Mouse (Mus musculus) midbrain, embryonic 10.5 days (tissue): ENCODE measurements at regions not wholly inside any gene's neighbourhood (a gene's known extent, or its start where the extent isn't known, plus 50 kb on each side); places are given as distances from the start of the nearest gene placed in this dataset.

Source experiments
- DNase-seq: peaks from one replicate; pipeline ENCODE4 v3.0.0-alpha.2; 2017; ENCODE audit warnings: low spot score
- H3K27ac ChIP-seq: fragments of 300-500 bp; sonication (generic); replicated peaks from 2 replicates; pipeline ENCODE4 v1.5.1; 2016; ENCODE audit warnings: mild to moderate bottlenecking
- H3K27me3 ChIP-seq: fragments of 300-500 bp; sonication (generic); 2 replicates; pipeline ENCODE4 v1.6.1; 2016; ENCODE audit warnings: low read depth, mild to moderate bottlenecking; ENCODE audit not compliant: poor library complexity, severe bottlenecking
- H3K36me3 ChIP-seq: fragments of 300-500 bp; sonication (generic); 2 replicates; pipeline ENCODE4 v1.6.1; 2016; ENCODE audit warnings: mild to moderate bottlenecking, moderate library complexity
- H3K4me1 ChIP-seq: fragments of 300-500 bp; sonication (generic); 2 replicates; pipeline ENCODE4 v1.6.1; 2016
- H3K4me3 ChIP-seq: fragments of 300-500 bp; sonication (generic); 2 replicates; pipeline ENCODE4 v1.5.1; 2016; ENCODE audit warnings: mild to moderate bottlenecking, moderate library complexity
- H3K9me3 ChIP-seq: fragments of 300-500 bp; sonication (generic); replicated peaks from 2 replicates; pipeline ENCODE4 v1.6.1; 2016; ENCODE audit warnings: mild to moderate bottlenecking
- WGBS: fragments of 180-500 bp; shearing (Covaris S2); methylation state at CpG from one replicate; pipeline ENCODE4 v1.1.7; 2016; 5-methylcytosine and 5-hydroxymethylcytosine counted together

- 66% methylated on average over 5 of the region's 5 CpGs for WGBS
- Histone ChIP-seq H3K27ac (peak overlapping the region; percentile 50), H3K27me3 (no peaks in the 10 kb centered on the region), H3K9me3 (no peaks in the 10 kb centered on the region), H3K4me1 (peaks cover 53% of the 10 kb centered on the region), H3K36me3 (no peaks in the 10 kb centered on the region), H3K4me3 (no peak overlapping the region)
- DNase-seq: no peak
These were observed 418.1 kb upstream of the Atp11b start for GRCm38 (mm10) chr3:35335837-35336236.

GRCm38 (mm10) chr3:35340525-35340924 lies 413.4 kb upstream of the Atp11b start:
- Histone ChIP-seq H3K27ac (peak overlapping the region; percentile 95), H3K36me3 (no peaks in the 10 kb centered on the region), H3K27me3 (no peaks in the 10 kb centered on the region), H3K9me3 (no peaks in the 10 kb centered on the region), H3K4me3 (peak overlapping the region; percentile 54), H3K4me1 (peaks cover 56% of the 10 kb centered on the region)
- DNase-seq: no peak
- 1% methylated on average over 10 of the region's 10 CpGs for WGBS

GRCm38 (mm10) chr3:35340935-35341800 lies 412.7 kb upstream of the Atp11b start:
- H3K4me3 ChIP-seq: peak overlapping the region; percentile 54
- H3K9me3 ChIP-seq: no peaks in the 10 kb centered on the region
- no peaks in the 10 kb centered on the region for H3K36me3 ChIP-seq
- H3K27me3 ChIP-seq: no peaks in the 10 kb centered on the region
- H3K27ac ChIP-seq: peak overlapping the region; percentile 95
- DNase-seq: peak; percentile 86
- peaks cover 53% of the 10 kb centered on the region for H3K4me1 ChIP-seq
- WGBS: 1% methylated on average over 22 of the region's 22 CpGs

- Histone ChIP-seq H3K27ac (peak overlapping the region; percentile 95), H3K4me3 (peak overlapping the region; percentile 54), H3K36me3 (no peaks in the 10 kb centered on the region), H3K27me3 (no peaks in the 10 kb centered on the region), H3K9me3 (no peaks in the 10 kb centered on the region), H3K4me1 (peaks cover 53% of the 10 kb centered on the region)
- WGBS: 10% methylated on average over 9 of the region's 9 CpGs
- no peak for DNase-seq
These were observed 412.1 kb upstream of the Atp11b start for GRCm38 (mm10) chr3:35341840-35342239.

GRCm38 (mm10) chr3:35342584-35342983 lies 411.3 kb upstream of the Atp11b start:
- Histone ChIP-seq H3K27ac (peak overlapping the region; percentile 95), H3K36me3 (no peaks in the 10 kb centered on the region), H3K27me3 (no peaks in the 10 kb centered on the region), H3K4me1 (peaks cover 53% of the 10 kb centered on the region), H3K4me3 (no peak overlapping the region), H3K9me3 (no peaks in the 10 kb centered on the region)
- 74% methylated on average over 4 of the region's 4 CpGs for WGBS
- DNase-seq: no peak

- H3K36me3 ChIP-seq: no peaks in the 10 kb centered on the region
- H3K27ac ChIP-seq: peak overlapping the region; percentile 50
- no peaks in the 10 kb centered on the region for H3K27me3 ChIP-seq
- 81% methylated on average over 5 of the region's 5 CpGs for WGBS
- no peak for DNase-seq
- H3K9me3 ChIP-seq: no peaks in the 10 kb centered on the region
- peaks cover 53% of the 10 kb centered on the region for H3K4me1 ChIP-seq
- no peak overlapping the region for H3K4me3 ChIP-seq
These were observed 410.0 kb upstream of the Atp11b start for GRCm38 (mm10) chr3:35343936-35344335.

- H3K36me3 ChIP-seq: no peaks in the 10 kb centered on the region
- DNase-seq: no peak
- WGBS: 83% methylated on average over 7 of the region's 7 CpGs
- H3K9me3 ChIP-seq: no peaks in the 10 kb centered on the region
- peaks cover 32% of the 10 kb centered on the region for H3K4me1 ChIP-seq
- H3K4me3 ChIP-seq: no peak overlapping the region
- no peaks in the 10 kb centered on the region for H3K27me3 ChIP-seq
- H3K27ac ChIP-seq: no peak overlapping the region
These were observed 404.8 kb upstream of the Atp11b start for GRCm38 (mm10) chr3:35349114-35349513.

- Histone ChIP-seq H3K36me3 (no peaks in the 10 kb centered on the region), H3K9me3 (no peaks in the 10 kb centered on the region), H3K4me1 (peaks cover 22% of the 10 kb centered on the region), H3K27me3 (no peaks in the 10 kb centered on the region), H3K27ac (no peak overlapping the region), H3K4me3 (no peak overlapping the region)
- 91% methylated on average over 9 of the region's 9 CpGs for WGBS
- no peak for DNase-seq
These were observed 400.5 kb upstream of the Atp11b start for GRCm38 (mm10) chr3:35353442-35353841.

- Histone ChIP-seq H3K9me3 (no peaks in the 10 kb centered on the region), H3K27me3 (no peaks in the 10 kb centered on the region), H3K27ac (peak overlapping the region; percentile 10; the same call in 1 of the 2 replicates), H3K36me3 (no peaks in the 10 kb centered on the region), H3K4me3 (no peak overlapping the region), H3K4me1 (peaks cover 22% of the 10 kb centered on the region)
- DNase-seq: no peak
- WGBS: 86% methylated on average over 7 of the region's 7 CpGs
These were observed 400.0 kb upstream of the Atp11b start for GRCm38 (mm10) chr3:35353920-35354319.

GRCm38 (mm10) chr3:35354356-35354755 lies 399.6 kb upstream of the Atp11b start:
- no peak for DNase-seq
- H3K27me3 ChIP-seq: no peaks in the 10 kb centered on the region
- H3K36me3 ChIP-seq: no peaks in the 10 kb centered on the region
- peak overlapping the region; percentile 10; the same call in 1 of the 2 replicates for H3K27ac ChIP-seq
- no peak overlapping the region for H3K4me3 ChIP-seq
- H3K4me1 ChIP-seq: peaks cover 22% of the 10 kb centered on the region
- WGBS: 90% methylated on average over 5 of the region's 5 CpGs
- no peaks in the 10 kb centered on the region for H3K9me3 ChIP-seq

GRCm38 (mm10) chr3:35357111-35357510 lies 396.8 kb upstream of the Atp11b start:
- no peak for DNase-seq
- H3K4me1 ChIP-seq: peaks cover 17% of the 10 kb centered on the region
- no peak overlapping the region for H3K27ac ChIP-seq
- H3K9me3 ChIP-seq: no peaks in the 10 kb centered on the region
- no peaks in the 10 kb centered on the region for H3K36me3 ChIP-seq
- H3K27me3 ChIP-seq: no peaks in the 10 kb centered on the region
- 76% methylated on average over 15 of the region's 15 CpGs for WGBS
- no peak overlapping the region for H3K4me3 ChIP-seq

- 78% methylated on average over 6 of the region's 6 CpGs for WGBS
- peaks cover 16% of the 10 kb centered on the region for H3K4me1 ChIP-seq
- DNase-seq: no peak
These were observed 395.4 kb upstream of the Atp11b start for GRCm38 (mm10) chr3:35358541-35358940.

GRCm38 (mm10) chr3:35359288-35359687 lies 394.6 kb upstream of the Atp11b start:
- 84% methylated on average over 8 of the region's 8 CpGs for WGBS

More at GRCm38 (mm10) chr3:35358541-35358940, 395.4 kb upstream of the Atp11b start:
- no peaks in the 10 kb centered on the region for H3K36me3 ChIP-seq
- no peak overlapping the region for H3K4me3 ChIP-seq
- no peak overlapping the region for H3K27ac ChIP-seq
- H3K27me3 ChIP-seq: no peaks in the 10 kb centered on the region
- H3K9me3 ChIP-seq: no peaks in the 10 kb centered on the region

More at GRCm38 (mm10) chr3:35359288-35359687, 394.6 kb upstream of the Atp11b start:
- H3K36me3 ChIP-seq: no peaks in the 10 kb centered on the region
- no peaks in the 10 kb centered on the region for H3K27me3 ChIP-seq
- H3K27ac ChIP-seq: no peak overlapping the region
- H3K9me3 ChIP-seq: no peaks in the 10 kb centered on the region
- no peak for DNase-seq
- H3K4me3 ChIP-seq: no peak overlapping the region
- peaks cover 16% of the 10 kb centered on the region for H3K4me1 ChIP-seq
